Mouse (Mus musculus): ENCODE measurements at regions not wholly inside any gene's neighbourhood (a gene's known extent, or its start where the extent isn't known, plus 50 kb on each side); places are given as distances from the start of the nearest gene placed in this dataset.

DNA sequence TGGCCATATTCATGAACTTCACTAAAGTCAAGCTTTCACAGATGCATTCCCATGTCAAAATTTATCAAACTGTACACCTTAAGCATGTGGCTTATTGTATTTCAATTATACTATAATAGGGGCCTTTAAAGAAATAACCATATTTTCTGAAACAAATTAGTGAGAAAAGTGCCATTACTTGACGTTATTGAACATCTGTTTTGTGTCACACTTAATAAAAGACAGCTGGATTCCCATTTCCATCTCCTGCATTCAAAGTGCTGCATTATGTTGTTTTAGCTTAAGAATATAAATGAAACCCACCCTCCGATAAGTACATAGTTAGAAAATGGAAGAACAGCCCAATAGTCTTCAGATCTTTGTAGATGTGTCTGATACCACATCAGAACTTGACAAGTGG, 150.2 kb downstream of the Usp46 start:
- no peaks in the 10 kb centered on the region for H3K27me3 ChIP-seq (ENCODE audit: control insufficient read depth, insufficient read depth, low read length)
- 83% methylated on average over 2 of the region's 2 CpGs for WGBS
- no peak overlapping the region for H3K4me3 ChIP-seq (ENCODE audit: low read depth, low read length)
- no peaks in the 10 kb centered on the region for H3K4me1 ChIP-seq (ENCODE audit: control insufficient read depth, insufficient read depth, insufficient read length, low read length)
- H3K36me3 ChIP-seq (ENCODE audit: control insufficient read depth, insufficient read depth, low read length) = no peaks in the 10 kb centered on the region
- TF ChIP-seq CTCF (IDR thresholded peaks at IDR 0.05; ENCODE audit: extremely low read depth, insufficient read length, insufficient replicate concordance, low read depth, low read length) (no peak), POLR2A (IDR thresholded peaks at IDR 0.05; ENCODE audit: low read depth, low read length) (no peak)
- H3K27ac ChIP-seq (ENCODE audit: insufficient read depth, low read depth, low read length) = no peak overlapping the region

DNA sequence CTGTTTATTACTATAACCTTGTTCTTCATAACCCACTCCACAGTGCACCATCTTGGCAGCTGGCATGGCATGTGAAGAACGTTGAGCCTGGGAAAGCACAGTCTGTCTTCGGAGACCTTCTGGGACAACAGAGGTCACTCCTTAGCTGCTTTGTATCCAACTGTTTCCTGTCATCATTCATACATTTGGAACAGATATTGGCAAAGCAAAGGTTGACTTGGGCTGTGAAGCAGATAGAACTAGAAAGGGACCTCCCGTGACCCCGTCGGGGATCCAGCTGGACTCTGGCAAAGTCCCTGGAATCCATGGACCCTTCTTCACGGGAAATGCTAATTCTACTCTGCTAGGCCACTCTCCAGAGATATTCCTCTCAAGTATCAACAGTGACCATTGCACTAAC, 148.3 kb downstream of the Usp46 start:
- WGBS = 72% methylated on average over 6 of the region's 6 CpGs
- Histone ChIP-seq H3K27me3 (ENCODE audit: control insufficient read depth, insufficient read depth, low read length) (no peaks in the 10 kb centered on the region), H3K4me1 (ENCODE audit: control insufficient read depth, insufficient read depth, insufficient read length, low read length) (no peaks in the 10 kb centered on the region), H3K36me3 (ENCODE audit: control insufficient read depth, insufficient read depth, low read length) (no peaks in the 10 kb centered on the region), H3K4me3 (ENCODE audit: low read depth, low read length) (no peak overlapping the region), H3K27ac (ENCODE audit: insufficient read depth, low read depth, low read length) (no peak overlapping the region)
- TF ChIP-seq POLR2A (IDR thresholded peaks at IDR 0.05; ENCODE audit: low read depth, low read length) (no peak), CTCF (IDR thresholded peaks at IDR 0.05; ENCODE audit: extremely low read depth, insufficient read length, insufficient replicate concordance, low read depth, low read length) (no peak)

DNA sequence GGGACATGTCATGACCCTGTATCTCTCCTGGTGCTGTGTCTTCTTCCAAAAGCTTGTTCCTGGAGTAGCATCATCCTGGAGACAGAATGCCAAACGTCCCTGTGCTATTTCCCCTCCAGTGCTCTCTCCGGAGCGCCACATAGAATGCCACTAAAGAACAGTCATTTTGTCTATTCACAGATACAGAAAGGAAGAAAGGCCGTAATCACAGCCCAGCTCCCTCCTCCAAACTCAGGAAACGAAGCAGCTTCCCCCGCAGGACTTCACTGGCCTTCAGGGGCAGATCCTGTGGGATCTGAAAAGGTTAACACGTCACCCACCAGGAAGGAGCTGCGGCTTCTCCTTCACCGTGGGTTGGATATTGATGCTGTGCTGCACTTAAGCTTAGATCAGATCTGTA, 140.7 kb downstream of the Usp46 start:
- no peak for TF ChIP-seq POLR2A (IDR thresholded peaks at IDR 0.05; ENCODE audit: low read depth, low read length)
- TF ChIP-seq CTCF (IDR thresholded peaks at IDR 0.05; ENCODE audit: extremely low read depth, insufficient read length, insufficient replicate concordance, low read depth, low read length) = no peak
- no peaks in the 10 kb centered on the region for H3K27me3 ChIP-seq (ENCODE audit: control insufficient read depth, insufficient read depth, low read length)

DNA sequence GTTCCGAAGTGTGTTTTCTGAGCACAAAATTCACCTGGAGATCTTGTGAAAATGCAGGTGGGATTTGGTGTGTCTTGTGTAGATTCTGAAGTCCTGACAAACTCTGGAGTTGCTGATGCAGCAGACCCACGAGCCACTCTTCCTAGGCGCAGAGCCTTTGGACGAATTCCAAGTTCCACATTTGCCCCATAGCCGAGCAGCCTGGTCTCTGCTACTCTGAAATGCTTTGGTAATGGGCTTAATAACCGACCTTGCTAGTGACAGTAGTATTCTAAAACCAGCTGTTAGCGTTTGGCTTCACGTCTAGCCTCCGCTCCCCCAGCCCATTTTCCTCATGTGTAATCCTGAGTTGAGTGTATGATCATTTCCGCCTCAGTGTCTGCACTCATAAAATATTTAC, 139.5 kb downstream of the Usp46 start:
- TF ChIP-seq CTCF (IDR thresholded peaks at IDR 0.05; ENCODE audit: extremely low read depth, insufficient read length, insufficient replicate concordance, low read depth, low read length) = no peak
- TF ChIP-seq POLR2A (IDR thresholded peaks at IDR 0.05; ENCODE audit: low read depth, low read length) = no peak
- WGBS = 74% methylated on average over 10 of the region's 10 CpGs

More for the DNA sequence above, 140.7 kb downstream of the Usp46 start:
- Histone ChIP-seq H3K4me3 (ENCODE audit: low read depth, low read length) (no peak overlapping the region), H3K27ac (ENCODE audit: insufficient read depth, low read depth, low read length) (no peak overlapping the region), H3K36me3 (ENCODE audit: control insufficient read depth, insufficient read depth, low read length) (no peaks in the 10 kb centered on the region), H3K4me1 (ENCODE audit: control insufficient read depth, insufficient read depth, insufficient read length, low read length) (no peaks in the 10 kb centered on the region)
- WGBS = 80% methylated on average over 9 of the region's 9 CpGs

DNA sequence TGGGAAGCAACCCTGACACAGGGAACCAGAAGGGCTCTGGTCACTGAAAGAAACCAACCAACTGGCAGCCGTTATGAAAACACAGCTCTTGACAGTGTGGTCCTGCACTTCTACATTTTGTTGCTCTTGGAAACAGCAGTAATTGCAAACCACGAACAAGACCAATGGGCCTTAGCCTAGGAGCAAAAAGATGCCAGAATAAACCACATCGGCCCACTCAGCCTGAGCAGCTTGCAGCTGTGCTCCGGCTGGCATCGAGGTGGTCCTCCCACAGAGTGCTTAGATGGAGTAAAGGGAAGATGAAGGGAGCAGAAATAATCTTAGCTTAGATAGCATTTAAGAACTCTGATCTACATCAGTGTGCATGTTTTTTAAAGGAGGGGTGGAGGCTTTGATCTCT, 138.0 kb downstream of the Usp46 start:
- H3K4me1 ChIP-seq (ENCODE audit: control insufficient read depth, insufficient read depth, insufficient read length, low read length) = no peaks in the 10 kb centered on the region
- H3K36me3 ChIP-seq (ENCODE audit: control insufficient read depth, insufficient read depth, low read length) = no peaks in the 10 kb centered on the region
- no peaks in the 10 kb centered on the region for H3K27me3 ChIP-seq (ENCODE audit: control insufficient read depth, insufficient read depth, low read length)
- no peak overlapping the region for H3K4me3 ChIP-seq (ENCODE audit: low read depth, low read length)
- no peak for TF ChIP-seq CTCF (IDR thresholded peaks at IDR 0.05; ENCODE audit: extremely low read depth, insufficient read length, insufficient replicate concordance, low read depth, low read length)
- WGBS = 72% methylated on average over 5 of the region's 5 CpGs
- H3K27ac ChIP-seq (ENCODE audit: insufficient read depth, low read depth, low read length) = no peak overlapping the region

More for the DNA sequence above, 139.5 kb downstream of the Usp46 start:
- H3K4me3 ChIP-seq (ENCODE audit: low read depth, low read length) = no peak overlapping the region
- no peaks in the 10 kb centered on the region for H3K4me1 ChIP-seq (ENCODE audit: control insufficient read depth, insufficient read depth, insufficient read length, low read length)
- no peaks in the 10 kb centered on the region for H3K27me3 ChIP-seq (ENCODE audit: control insufficient read depth, insufficient read depth, low read length)
- H3K27ac ChIP-seq (ENCODE audit: insufficient read depth, low read depth, low read length) = no peak overlapping the region
- H3K36me3 ChIP-seq (ENCODE audit: control insufficient read depth, insufficient read depth, low read length) = no peaks in the 10 kb centered on the region

DNA sequence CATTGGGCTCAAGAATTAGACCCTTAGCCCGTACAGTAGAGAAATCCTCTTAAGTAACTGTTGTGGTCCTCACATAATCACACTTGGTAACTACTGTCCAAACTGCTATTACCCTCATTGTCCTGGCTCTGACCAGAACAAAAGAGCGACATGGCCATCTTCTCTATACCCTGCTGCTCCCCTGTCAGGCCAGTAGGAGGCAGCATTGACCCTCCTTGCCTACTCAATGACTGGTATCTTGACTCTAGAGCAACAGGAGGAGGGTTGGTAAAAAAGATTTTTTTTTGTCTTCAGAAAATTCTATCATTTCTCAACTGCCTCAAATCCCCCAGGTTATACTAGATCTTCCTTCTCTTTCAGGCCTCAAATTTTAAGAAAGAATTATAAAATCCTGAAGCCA, 130.4 kb downstream of the Usp46 start:
- WGBS = 51% methylated on average over 2 of the region's 2 CpGs
- H3K27ac ChIP-seq (ENCODE audit: insufficient read depth, low read depth, low read length) = no peak overlapping the region
- H3K27me3 ChIP-seq (ENCODE audit: control insufficient read depth, insufficient read depth, low read length) = no peaks in the 10 kb centered on the region
- H3K4me1 ChIP-seq (ENCODE audit: control insufficient read depth, insufficient read depth, insufficient read length, low read length) = no peaks in the 10 kb centered on the region
- no peak overlapping the region for H3K4me3 ChIP-seq (ENCODE audit: low read depth, low read length)
- TF ChIP-seq POLR2A (IDR thresholded peaks at IDR 0.05; ENCODE audit: low read depth, low read length) (no peak), CTCF (IDR thresholded peaks at IDR 0.05; ENCODE audit: extremely low read depth, insufficient read length, insufficient replicate concordance, low read depth, low read length) (peak; percentile 67; the same call in 1 of the 2 replicates)
- no peaks in the 10 kb centered on the region for H3K36me3 ChIP-seq (ENCODE audit: control insufficient read depth, insufficient read depth, low read length)

DNA sequence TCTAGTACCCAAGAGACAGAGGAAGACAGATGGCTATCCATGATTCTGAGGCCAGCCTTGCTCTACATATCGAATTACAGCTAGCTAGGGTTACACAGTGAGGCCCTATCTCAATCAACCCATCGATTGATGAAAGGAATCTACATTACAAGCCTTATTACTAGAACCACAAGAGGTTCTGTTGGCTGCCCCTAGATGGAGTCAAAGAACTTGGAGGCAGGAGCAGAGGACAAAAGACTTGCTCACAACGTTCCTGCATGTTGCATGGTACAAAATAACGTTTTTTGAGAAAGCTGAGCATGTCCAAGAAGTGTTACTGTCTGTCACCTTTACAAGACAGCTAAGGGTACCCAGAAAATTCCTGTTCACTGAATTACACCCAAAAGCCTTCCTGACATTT, 129.8 kb downstream of the Usp46 start:
- Histone ChIP-seq H3K27ac (ENCODE audit: insufficient read depth, low read depth, low read length) (no peak overlapping the region), H3K4me1 (ENCODE audit: control insufficient read depth, insufficient read depth, insufficient read length, low read length) (no peaks in the 10 kb centered on the region), H3K4me3 (ENCODE audit: low read depth, low read length) (no peak overlapping the region), H3K27me3 (ENCODE audit: control insufficient read depth, insufficient read depth, low read length) (no peaks in the 10 kb centered on the region), H3K36me3 (ENCODE audit: control insufficient read depth, insufficient read depth, low read length) (no peaks in the 10 kb centered on the region)
- WGBS = 44% methylated on average over 4 of the region's 4 CpGs
- TF ChIP-seq POLR2A (IDR thresholded peaks at IDR 0.05; ENCODE audit: low read depth, low read length) (no peak), CTCF (IDR thresholded peaks at IDR 0.05; ENCODE audit: extremely low read depth, insufficient read length, insufficient replicate concordance, low read depth, low read length) (no peak)

DNA sequence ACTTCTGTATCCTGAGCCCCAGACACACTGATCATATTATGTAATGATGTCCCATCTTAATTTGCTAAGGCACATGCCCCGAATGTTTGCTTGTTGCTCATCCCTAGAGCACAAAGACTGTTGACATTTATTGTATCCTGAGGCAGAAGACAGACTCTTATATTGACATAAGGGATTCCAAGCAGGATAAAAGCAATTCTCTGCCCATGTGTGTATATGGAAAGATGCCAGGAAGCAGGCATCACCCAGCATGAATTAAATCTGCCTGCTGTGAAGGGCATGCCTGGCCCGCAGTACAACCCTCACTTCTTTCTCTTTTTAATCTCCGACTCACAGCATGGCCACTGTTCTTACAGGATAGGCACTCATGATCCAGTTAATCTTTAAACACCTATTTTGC, 125.3 kb downstream of the Usp46 start:
- Histone ChIP-seq H3K27me3 (ENCODE audit: control insufficient read depth, insufficient read depth, low read length) (no peaks in the 10 kb centered on the region), H3K36me3 (ENCODE audit: control insufficient read depth, insufficient read depth, low read length) (no peaks in the 10 kb centered on the region), H3K4me3 (ENCODE audit: low read depth, low read length) (no peak overlapping the region), H3K27ac (ENCODE audit: insufficient read depth, low read depth, low read length) (no peak overlapping the region), H3K4me1 (ENCODE audit: control insufficient read depth, insufficient read depth, insufficient read length, low read length) (no peaks in the 10 kb centered on the region)
- WGBS = 53% methylated on average over 3 of the region's 3 CpGs
- no peak for TF ChIP-seq CTCF (IDR thresholded peaks at IDR 0.05; ENCODE audit: extremely low read depth, insufficient read length, insufficient replicate concordance, low read depth, low read length)
- no peak for TF ChIP-seq POLR2A (IDR thresholded peaks at IDR 0.05; ENCODE audit: low read depth, low read length)

Data from small intestine, adult 2 months (tissue).